Mouse (Mus musculus) C2C12 (cell line): ENCODE measurements at regions not wholly inside any gene's neighbourhood (a gene's known extent, or its start where the extent isn't known, plus 50 kb on each side); places are given as distances from the start of the nearest gene placed in this dataset.

ENCODE experiments used
- CTCF ChIP-seq: IDR thresholded peaks from one replicate; pipeline ENCODE4 v1.5.1; 2011; ENCODE audit not compliant: control insufficient read depth, insufficient read depth, insufficient read length
- MAX ChIP-seq: IDR thresholded peaks from one replicate; pipeline ENCODE4 v1.6.1; 2011; ENCODE audit warnings: mild to moderate bottlenecking, control low read depth

DNA sequence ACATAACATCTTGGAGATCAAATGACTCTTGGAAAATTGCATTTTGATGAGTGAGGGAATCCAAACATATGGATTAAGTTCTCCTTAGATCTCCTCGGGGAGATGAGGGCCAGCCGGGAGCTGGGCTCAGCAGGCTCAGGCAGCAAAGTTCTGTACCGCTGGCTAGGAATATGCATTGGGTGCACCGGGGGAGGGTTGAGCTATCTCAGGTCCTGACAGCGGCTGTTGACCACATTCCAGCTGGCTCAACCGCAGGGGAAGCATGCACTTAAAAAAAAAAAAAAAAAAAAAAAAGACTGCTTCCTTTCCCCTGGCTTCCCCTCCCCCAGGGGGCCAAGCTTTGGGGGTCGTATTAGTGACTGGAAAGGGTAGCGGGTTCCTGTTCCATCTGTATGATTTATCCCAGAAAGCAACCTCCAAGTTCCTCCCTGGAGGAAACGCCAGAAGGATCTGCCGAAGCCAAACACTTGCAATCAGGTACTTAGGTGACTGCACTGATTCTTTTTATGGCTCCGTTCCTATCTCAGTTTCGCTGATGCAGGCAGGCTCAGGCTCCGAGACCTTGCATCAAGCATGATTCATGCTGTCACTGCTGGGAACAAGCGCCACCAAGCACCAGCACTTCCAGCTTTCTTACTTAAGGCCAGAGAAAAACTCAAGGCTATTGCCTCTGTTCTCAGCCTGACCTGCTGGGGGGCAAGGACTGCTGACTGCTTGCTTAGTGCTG lies 187.7 kb downstream of the Shq1 start:
- TF ChIP-seq MAX (no peak), CTCF (no peak)
